Mouse (Mus musculus): Measurements from ENCODE around the gene Sirt5. TPM values are rescaled to one million over a fixed set of nuclear protein-coding genes. Genes with fewer than 3 reads are reported as not detected.

The Sirt5 gene
- polyA plus RNA-seq, 1 experiment from 2014 or later = 25.8 TPM

GRCm38 (mm10) chr13:43433395-43433794 lies 68.1 kb downstream of the Sirt5 start:
- H3K27me3 ChIP-seq (replicated peaks) = no peaks in the 10 kb centered on the region
- H3K9ac ChIP-seq = no peak overlapping the region
- no peak overlapping the region for H3K27ac ChIP-seq (ENCODE audit: poor library complexity, severe bottlenecking)
- H3K4me2 ChIP-seq = no peak overlapping the region
- H3K36me3 ChIP-seq = peaks cover 18% of the 10 kb centered on the region
- 92% methylated on average over 2 of the region's 2 CpGs for WGBS
- no peak overlapping the region for H3K4me3 ChIP-seq
- H3K4me1 ChIP-seq (replicated peaks) = 0 out of 2 replicates have a peak, but pooled peaks cover 2% of the 10 kb centered on the region
- no peaks in the 10 kb centered on the region for H3K9me3 ChIP-seq (replicated peaks)
- no peak for ATAC-seq (ENCODE audit: insufficient number of reproducible peaks, low FRiP score)

DNA sequence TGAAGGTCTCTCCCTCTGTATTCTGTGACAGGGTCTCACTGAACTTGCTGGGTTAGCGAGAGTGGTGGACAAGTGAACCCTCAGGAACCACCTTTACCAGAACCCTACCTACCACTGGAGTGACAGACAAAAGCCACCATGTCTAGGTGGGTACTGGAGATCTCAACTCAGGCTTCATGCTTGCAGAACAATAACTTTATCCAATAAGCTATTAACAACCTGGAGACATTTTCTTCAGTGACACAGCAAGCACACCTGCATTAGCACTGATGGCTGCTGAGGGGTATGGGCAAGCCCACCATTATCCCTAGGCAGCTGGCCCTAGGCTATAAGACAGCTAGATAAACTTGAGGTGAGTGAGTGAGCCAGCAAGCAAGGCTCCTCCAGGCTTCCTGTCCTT lies 75.1 kb downstream of the Sirt5 start:
- Histone ChIP-seq H3K27ac (ENCODE audit: poor library complexity, severe bottlenecking) (no peak overlapping the region), H3K36me3 (peaks cover 3% of the 10 kb centered on the region; the same call in 1 of the 2 replicates), H3K9ac (no peak overlapping the region), H3K4me2 (no peak overlapping the region), H3K27me3 (replicated peaks) (no peaks in the 10 kb centered on the region), H3K9me3 (replicated peaks) (no peaks in the 10 kb centered on the region), H3K4me1 (replicated peaks) (0 out of 2 replicates have a peak, but pooled peaks cover 11% of the 10 kb centered on the region), H3K4me3 (no peak overlapping the region)
- ATAC-seq (ENCODE audit: insufficient number of reproducible peaks, low FRiP score) = no peak
- 94% methylated on average over 1 of the region's 1 CpGs for WGBS

GRCm38 (mm10) chr13:43442551-43442950 lies 77.3 kb downstream of the Sirt5 start:
- ATAC-seq (ENCODE audit: insufficient number of reproducible peaks, low FRiP score) = no peak
- 88% methylated on average over 1 of the region's 1 CpGs for WGBS
- Histone ChIP-seq H3K36me3 (peaks cover 2% of the 10 kb centered on the region; the same call in 1 of the 2 replicates), H3K4me1 (replicated peaks) (peaks cover 24% of the 10 kb centered on the region), H3K27me3 (replicated peaks) (no peaks in the 10 kb centered on the region), H3K27ac (ENCODE audit: poor library complexity, severe bottlenecking) (no peak overlapping the region), H3K9ac (no peak overlapping the region), H3K9me3 (replicated peaks) (no peaks in the 10 kb centered on the region), H3K4me3 (no peak overlapping the region), H3K4me2 (no peak overlapping the region)

GRCm38 (mm10) chr13:43443706-43444105 lies 78.4 kb downstream of the Sirt5 start:
- no peak for ATAC-seq (ENCODE audit: insufficient number of reproducible peaks, low FRiP score)
- H3K36me3 ChIP-seq = no peaks in the 10 kb centered on the region
- H3K27ac ChIP-seq (ENCODE audit: poor library complexity, severe bottlenecking) = no peak overlapping the region
- H3K9me3 ChIP-seq (replicated peaks) = no peaks in the 10 kb centered on the region
- H3K4me2 ChIP-seq = no peak overlapping the region
- peaks cover 26% of the 10 kb centered on the region for H3K4me1 ChIP-seq (replicated peaks)
- no peak overlapping the region for H3K4me3 ChIP-seq
- H3K9ac ChIP-seq = no peak overlapping the region
- H3K27me3 ChIP-seq (replicated peaks) = no peaks in the 10 kb centered on the region
- 92% methylated on average over 4 of the region's 4 CpGs for WGBS

DNA sequence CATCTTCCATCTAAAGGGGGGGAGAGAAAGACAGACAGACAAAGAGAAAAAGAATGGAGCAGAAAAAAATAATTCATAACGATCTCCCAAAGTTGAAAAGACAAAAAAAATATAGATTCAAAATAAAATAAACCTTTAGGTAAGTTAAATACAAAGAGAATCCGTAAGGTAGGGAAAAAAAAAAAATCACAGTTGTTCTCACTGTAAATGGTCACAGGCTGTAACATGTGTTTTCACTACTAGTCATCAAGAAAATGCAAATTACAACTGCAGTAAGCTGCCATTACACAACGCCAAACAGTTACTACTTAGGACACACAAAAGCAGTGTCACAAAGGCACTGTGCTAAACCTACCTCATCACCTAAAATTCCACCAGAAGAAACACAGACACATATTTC lies 79.4 kb downstream of the Sirt5 start:
- no peak overlapping the region for H3K4me3 ChIP-seq
- H3K4me1 ChIP-seq (replicated peaks) = peaks cover 20% of the 10 kb centered on the region
- H3K4me2 ChIP-seq = no peak overlapping the region
- H3K9me3 ChIP-seq (replicated peaks) = no peaks in the 10 kb centered on the region
- 90% methylated on average over 3 of the region's 3 CpGs for WGBS
- no peak for ATAC-seq (ENCODE audit: insufficient number of reproducible peaks, low FRiP score)
- H3K36me3 ChIP-seq = no peaks in the 10 kb centered on the region
- H3K9ac ChIP-seq = no peak overlapping the region
- no peaks in the 10 kb centered on the region for H3K27me3 ChIP-seq (replicated peaks)
- no peak overlapping the region for H3K27ac ChIP-seq (ENCODE audit: poor library complexity, severe bottlenecking)

Other genes with a start within 250 kb of the Sirt5 start
- 50.9 and 52.3 TPM in 2 replicates for gene Tbc1d7, start 194.0 kb upstream of the Sirt5 start, polyA plus RNA-seq (2016; fragmentation: Nextera tagmentation; extraction: Ambion mirVana)
- gene Gfod1, start 61.3 kb upstream of the Sirt5 start, polyA plus RNA-seq (2016; fragmentation: Nextera tagmentation; extraction: Ambion mirVana) = 0.98 and 1.0 TPM in 2 replicates
- 134 and 141 TPM in 2 replicates for gene Nol7, start 32.9 kb downstream of the Sirt5 start, polyA plus RNA-seq (2016; fragmentation: Nextera tagmentation; extraction: Ambion mirVana)
- gene Ranbp9, start 115.8 kb downstream of the Sirt5 start, polyA plus RNA-seq (2016; fragmentation: Nextera tagmentation; extraction: Ambion mirVana) = 6.8 and 8.6 TPM in 2 replicates
- 18.2 and 19.7 TPM in 2 replicates for gene Mcur1, start 194.7 kb downstream of the Sirt5 start, polyA plus RNA-seq (2016; fragmentation: Nextera tagmentation; extraction: Ambion mirVana)

Data from heart, embryonic 12.5 days (tissue).